Mouse (Mus musculus): ENCODE measurements at regions not wholly inside any gene's neighbourhood (a gene's known extent, or its start where the extent isn't known, plus 50 kb on each side); places are given as distances from the start of the nearest gene placed in this dataset.
"Not testable (repeated sequence)": the region's sequence is repeated elsewhere in the genome, so short reads cannot be mapped to it uniquely, and the experiment has no call there.

GRCm38 (mm10) chr7:70300516-70300915, 66.0 kb downstream of the Nr2f2 start:
- no peak for DNase-seq (ENCODE audit: low spot score in 2 of 2)

GRCm38 (mm10) chr7:70291431-70291830, 75.1 kb downstream of the Nr2f2 start:
- no peak for DNase-seq (ENCODE audit: low spot score in 2 of 2)

GRCm38 (mm10) chr7:70290733-70291320, 75.7 kb downstream of the Nr2f2 start:
- no peak for DNase-seq (ENCODE audit: low spot score in 2 of 2)

GRCm38 (mm10) chr7:70290277-70290676, 76.3 kb downstream of the Nr2f2 start:
- no peak for DNase-seq (ENCODE audit: low spot score in 2 of 2)

- no peak for DNase-seq (ENCODE audit: low spot score in 2 of 2)
Measured at GRCm38 (mm10) chr7:70288621-70289020, 77.9 kb downstream of the Nr2f2 start.

GRCm38 (mm10) chr7:70287891-70288421, 78.6 kb downstream of the Nr2f2 start:
- no peak for DNase-seq (ENCODE audit: low spot score in 2 of 2)

- DNase-seq (ENCODE audit: low spot score in 2 of 2): no peak
Measured at GRCm38 (mm10) chr7:70286836-70287355, 79.6 kb downstream of the Nr2f2 start.

GRCm38 (mm10) chr7:70285344-70285743, 81.2 kb downstream of the Nr2f2 start:
- no peak for DNase-seq (ENCODE audit: low spot score in 2 of 2)

GRCm38 (mm10) chr7:70283836-70284235, 82.7 kb downstream of the Nr2f2 start:
- DNase-seq (ENCODE audit: low spot score in 2 of 2): no peak

- DNase-seq (ENCODE audit: low spot score in 2 of 2): no peak
Measured at GRCm38 (mm10) chr7:70283166-70283565, 83.4 kb downstream of the Nr2f2 start.

GRCm38 (mm10) chr7:70281891-70282515, 84.5 kb downstream of the Nr2f2 start:
- no peak for DNase-seq (ENCODE audit: low spot score in 2 of 2)

GRCm38 (mm10) chr7:70281381-70281750, 85.2 kb downstream of the Nr2f2 start:
- no peak for DNase-seq (ENCODE audit: low spot score in 2 of 2)

GRCm38 (mm10) chr7:70280643-70281380, 85.7 kb downstream of the Nr2f2 start:
- no peak for DNase-seq (ENCODE audit: low spot score in 2 of 2)

- DNase-seq (ENCODE audit: low spot score in 2 of 2): no peak
Measured at GRCm38 (mm10) chr7:70279927-70280642, 86.5 kb downstream of the Nr2f2 start.

- no peak for DNase-seq (ENCODE audit: low spot score in 2 of 2)
Measured at GRCm38 (mm10) chr7:70279101-70279500, 87.4 kb downstream of the Nr2f2 start.

- DNase-seq (ENCODE audit: low spot score in 2 of 2): no peak
Measured at GRCm38 (mm10) chr7:70276078-70276477, 90.5 kb downstream of the Nr2f2 start.

- no peak for DNase-seq (ENCODE audit: low spot score in 2 of 2)
Measured at GRCm38 (mm10) chr7:70274312-70274711, 92.2 kb downstream of the Nr2f2 start.

GRCm38 (mm10) chr7:70267075-70267474, 99.5 kb downstream of the Nr2f2 start:
- DNase-seq (ENCODE audit: low spot score in 2 of 2): no peak

GRCm38 (mm10) chr7:70256806-70257205, 109.7 kb downstream of the Nr2f2 start:
- DNase-seq (ENCODE audit: low spot score in 2 of 2): no peak

GRCm38 (mm10) chr7:70255072-70255471, 111.5 kb downstream of the Nr2f2 start:
- no peak for DNase-seq (ENCODE audit: low spot score in 2 of 2)

- no peak for DNase-seq (ENCODE audit: low spot score in 2 of 2)
Measured at GRCm38 (mm10) chr7:70253275-70253674, 113.3 kb downstream of the Nr2f2 start.

GRCm38 (mm10) chr7:70239059-70239458, 127.5 kb downstream of the Nr2f2 start:
- DNase-seq (ENCODE audit: low spot score in 2 of 2): not testable (repeated sequence)

Measured in frontal cortex, postnatal 14 days (tissue).